Mouse (Mus musculus) megakaryocyte, embryonic 14.5 days (primary cell): ENCODE data around the gene Zap70.

Source experiments
- FLI1 ChIP-seq: IDR thresholded peaks from 2 replicates; pipeline ENCODE4 v1.6.1; 2012; ENCODE audit warnings: low read length, inconsistent platforms, mixed read lengths
- GATA1 ChIP-seq: IDR thresholded peaks from 3 replicates; pipeline ENCODE4 v1.6.1; 2012; ENCODE audit warnings: mixed read lengths, low read length, inconsistent platforms, borderline replicate concordance

- no peak for TF ChIP-seq GATA1
- TF ChIP-seq FLI1, result no peak
Measured at GRCm38 (mm10) chr1:36813415-36813814, 51.8 kb downstream of the Zap70 start.
